Mouse (Mus musculus) megakaryocyte, embryonic 14.5 days (primary cell): Measurements from ENCODE around the gene E2f3.

Experiments used
- FLI1 ChIP-seq: IDR thresholded peaks from 2 replicates; pipeline ENCODE4 v1.6.1; 2012; ENCODE audit warnings: low read length, inconsistent platforms, mixed read lengths
- GATA1 ChIP-seq: IDR thresholded peaks from 3 replicates; pipeline ENCODE4 v1.6.1; 2012; ENCODE audit warnings: mixed read lengths, low read length, inconsistent platforms, borderline replicate concordance

DNA sequence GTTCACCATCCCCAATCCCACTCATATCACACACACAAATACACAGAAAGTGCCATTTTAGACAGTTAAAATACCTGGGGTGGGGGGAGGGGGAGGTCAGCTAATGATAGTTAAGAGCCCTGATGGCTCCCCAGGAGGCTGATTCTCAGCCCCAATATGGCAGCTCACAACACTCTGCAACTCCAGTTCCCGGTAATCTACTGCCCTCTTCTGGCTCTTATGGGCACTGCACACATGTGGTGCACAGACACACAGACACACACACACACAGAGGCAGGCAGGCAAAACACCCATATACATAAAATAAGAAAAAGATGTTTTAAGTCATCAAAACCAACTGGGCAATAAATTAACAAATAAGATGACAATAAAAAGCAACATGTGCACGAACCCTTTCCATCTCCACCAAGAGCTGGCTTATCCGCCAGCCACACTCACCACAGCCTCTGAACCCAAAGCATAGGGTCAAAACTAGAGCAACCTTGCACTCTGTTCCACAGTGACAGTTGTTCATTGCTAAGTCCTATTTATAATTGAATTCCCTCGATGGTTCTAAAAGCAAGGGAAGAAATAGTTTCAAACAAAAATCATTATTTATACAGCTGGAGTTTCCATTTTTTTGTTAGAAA, 32.3 kb downstream of the E2f3 start:
- TF ChIP-seq GATA1 (no peak), FLI1 (no peak)
